Mouse (Mus musculus): ENCODE data around the gene Gm14406. TPM values are rescaled to one million over a fixed set of nuclear protein-coding genes. Genes with fewer than 3 reads are reported as not detected.
"Not testable (repeated sequence)": the region's sequence is repeated elsewhere in the genome, so short reads cannot be mapped to it uniquely, and the experiment has no call there.

Gm14406 gene
- not detected in 2 replicates for polyA plus RNA-seq (2014; fragmentation: Nextera tagmentation; extraction: Ambion mirVana)

DNA sequence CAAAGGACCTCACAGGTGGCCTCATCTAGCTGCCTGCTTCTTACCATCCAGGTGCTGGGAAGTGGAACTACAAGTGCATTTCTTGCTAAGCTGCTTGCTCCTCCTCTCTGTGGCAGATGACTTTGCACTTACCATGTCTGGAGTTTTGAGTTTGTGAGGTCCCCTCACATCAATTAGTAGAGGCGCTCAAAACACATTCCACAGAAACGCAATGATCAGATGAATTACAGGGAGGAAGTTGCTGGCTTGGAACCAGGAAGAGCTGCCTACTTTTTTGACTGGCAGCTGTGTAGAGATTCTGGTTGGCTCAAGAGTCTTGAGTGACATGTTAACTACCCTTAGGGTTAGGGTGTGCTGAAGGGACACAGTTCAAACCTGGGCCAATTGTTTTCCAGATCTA is at the start of gene Gm14406:
Gene Gm14406, minus strand, starts transcription at position 213 of the 400 bp plus-strand sequence.
- 88% methylated on average over 2 of the region's 2 CpGs for WGBS
- not testable (repeated sequence) for H3K4me2 ChIP-seq (ENCODE audit: low read length); H3K27me3 ChIP-seq (replicated peaks; ENCODE audit: control insufficient read depth, insufficient read depth, low read length); H3K4me3 ChIP-seq (ENCODE audit: low read depth, low read length); H3K9me3 ChIP-seq (ENCODE audit: control insufficient read depth, low read length); H3K9ac ChIP-seq (ENCODE audit: low read length); H3K27ac ChIP-seq (ENCODE audit: low read depth); DNase-seq (ENCODE audit: low spot score); ATAC-seq (replicated peaks; ENCODE audit: low FRiP score, low TSS enrichment, low read depth); H3K4me1 ChIP-seq (replicated peaks; ENCODE audit: control insufficient read depth, insufficient read depth, low read length); H3K36me3 ChIP-seq (ENCODE audit: control insufficient read depth, insufficient read depth, low read length)

DNA sequence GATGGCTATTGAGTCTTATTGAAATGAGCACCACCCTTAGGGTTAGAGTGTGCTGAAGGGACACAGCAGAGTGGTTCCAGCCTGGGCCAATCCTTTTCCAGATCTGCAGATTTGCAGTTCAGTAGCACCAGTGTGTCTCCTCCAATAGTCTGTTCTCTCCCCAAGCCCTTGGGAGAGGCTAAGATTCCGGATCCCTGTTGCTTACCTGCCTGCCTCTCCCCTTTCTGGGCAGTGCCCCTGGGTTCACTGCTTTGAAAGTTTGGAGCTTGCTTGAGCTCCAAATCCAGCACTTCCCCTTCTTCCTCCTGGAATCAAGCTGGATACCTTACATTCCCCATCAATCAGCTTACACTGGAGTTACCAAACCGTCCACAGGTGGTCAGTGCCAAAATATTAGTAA is 2.9 kb downstream of the Gm14406 start:
- not testable (repeated sequence) for ATAC-seq (replicated peaks; ENCODE audit: low FRiP score, low TSS enrichment, low read depth); H3K27me3 ChIP-seq (replicated peaks; ENCODE audit: control insufficient read depth, insufficient read depth, low read length)
- 91% methylated on average over 1 of the region's 2 CpGs for WGBS

GRCm38 (mm10) chr2:177559365-177559764 is 18.6 kb downstream of the Gm14406 start:
- H3K4me1 ChIP-seq (replicated peaks; ENCODE audit: control insufficient read depth, insufficient read depth, low read length); DNase-seq (ENCODE audit: low spot score); H3K9ac ChIP-seq (ENCODE audit: low read length); H3K4me2 ChIP-seq (ENCODE audit: low read length); H3K27ac ChIP-seq (ENCODE audit: low read depth); H3K27me3 ChIP-seq (replicated peaks; ENCODE audit: control insufficient read depth, insufficient read depth, low read length); H3K9me3 ChIP-seq (ENCODE audit: control insufficient read depth, low read length); H3K36me3 ChIP-seq (ENCODE audit: control insufficient read depth, insufficient read depth, low read length); H3K4me3 ChIP-seq (ENCODE audit: low read depth, low read length); ATAC-seq (replicated peaks; ENCODE audit: low FRiP score, low TSS enrichment, low read depth): not testable (repeated sequence)
- WGBS: 77% methylated on average over 4 of the region's 4 CpGs

More for the DNA sequence above, 2.9 kb downstream of the Gm14406 start:
- H3K9me3 ChIP-seq (ENCODE audit: control insufficient read depth, low read length); H3K36me3 ChIP-seq (ENCODE audit: control insufficient read depth, insufficient read depth, low read length); H3K27ac ChIP-seq (ENCODE audit: low read depth); DNase-seq (ENCODE audit: low spot score); H3K9ac ChIP-seq (ENCODE audit: low read length); H3K4me1 ChIP-seq (replicated peaks; ENCODE audit: control insufficient read depth, insufficient read depth, low read length); H3K4me2 ChIP-seq (ENCODE audit: low read length); H3K4me3 ChIP-seq (ENCODE audit: low read depth, low read length): not testable (repeated sequence)

DNA sequence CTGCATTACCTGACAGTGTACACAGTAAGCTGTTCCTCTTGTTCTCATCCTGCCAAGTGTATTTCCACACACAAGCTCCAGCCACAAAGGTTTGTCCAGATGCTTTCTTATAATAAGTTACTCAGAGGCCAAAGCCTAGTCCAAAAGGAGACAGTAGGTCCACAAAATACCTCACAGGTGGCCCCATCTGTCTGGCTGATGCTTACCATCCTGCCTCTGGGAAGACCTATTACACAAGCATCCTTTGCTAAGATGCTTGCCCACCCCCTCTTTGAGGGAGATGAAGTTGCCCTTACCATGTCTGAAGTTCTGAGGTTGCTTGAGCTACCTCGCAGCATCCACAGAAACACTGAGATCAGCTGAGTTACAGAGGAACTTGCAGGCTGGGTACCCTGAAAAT is 22.7 kb downstream of the Gm14406 start:
- not testable (repeated sequence) for H3K4me3 ChIP-seq (ENCODE audit: low read depth, low read length); H3K4me1 ChIP-seq (replicated peaks; ENCODE audit: control insufficient read depth, insufficient read depth, low read length); H3K9me3 ChIP-seq (ENCODE audit: control insufficient read depth, low read length); ATAC-seq (replicated peaks; ENCODE audit: low FRiP score, low TSS enrichment, low read depth); DNase-seq (ENCODE audit: low spot score); H3K36me3 ChIP-seq (ENCODE audit: control insufficient read depth, insufficient read depth, low read length); H3K9ac ChIP-seq (ENCODE audit: low read length); H3K27me3 ChIP-seq (replicated peaks; ENCODE audit: control insufficient read depth, insufficient read depth, low read length); H3K27ac ChIP-seq (ENCODE audit: low read depth); H3K4me2 ChIP-seq (ENCODE audit: low read length)
- WGBS: no CpG with 5 or more reads among the region's 1 CpGs

DNA sequence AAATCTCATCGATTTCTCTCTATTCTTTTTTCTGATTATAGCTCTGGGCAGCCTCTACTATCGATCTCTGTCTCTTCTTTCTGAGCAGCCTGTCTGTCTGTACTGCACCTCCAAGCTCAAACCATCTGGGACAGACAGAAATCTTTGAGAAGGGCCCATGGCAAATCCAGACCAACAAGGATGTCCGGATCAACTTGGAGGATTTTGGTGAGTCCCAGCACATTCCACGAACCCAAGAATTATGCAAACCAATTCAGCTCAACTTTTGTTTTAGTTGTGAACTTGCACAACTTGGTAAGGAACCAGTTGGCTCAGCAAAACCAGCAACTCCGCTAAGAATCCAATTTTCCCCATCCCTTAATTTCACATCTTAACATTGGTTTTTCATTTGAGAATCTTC is 40.3 kb downstream of the Gm14406 start:
- WGBS: 83% methylated on average over 5 of the region's 5 CpGs
- H3K9me3 ChIP-seq (ENCODE audit: control insufficient read depth, low read length); H3K9ac ChIP-seq (ENCODE audit: low read length); H3K27me3 ChIP-seq (replicated peaks; ENCODE audit: control insufficient read depth, insufficient read depth, low read length); H3K36me3 ChIP-seq (ENCODE audit: control insufficient read depth, insufficient read depth, low read length); H3K4me3 ChIP-seq (ENCODE audit: low read depth, low read length); H3K27ac ChIP-seq (ENCODE audit: low read depth); DNase-seq (ENCODE audit: low spot score); ATAC-seq (replicated peaks; ENCODE audit: low FRiP score, low TSS enrichment, low read depth); H3K4me1 ChIP-seq (replicated peaks; ENCODE audit: control insufficient read depth, insufficient read depth, low read length); H3K4me2 ChIP-seq (ENCODE audit: low read length): not testable (repeated sequence)

- not testable (repeated sequence) for H3K4me3 ChIP-seq (ENCODE audit: low read depth, low read length); H3K4me2 ChIP-seq (ENCODE audit: low read length); H3K36me3 ChIP-seq (ENCODE audit: control insufficient read depth, insufficient read depth, low read length); H3K27ac ChIP-seq (ENCODE audit: low read depth); DNase-seq (ENCODE audit: low spot score); H3K9me3 ChIP-seq (ENCODE audit: control insufficient read depth, low read length); H3K27me3 ChIP-seq (replicated peaks; ENCODE audit: control insufficient read depth, insufficient read depth, low read length); H3K9ac ChIP-seq (ENCODE audit: low read length); ATAC-seq (replicated peaks; ENCODE audit: low FRiP score, low TSS enrichment, low read depth); H3K4me1 ChIP-seq (replicated peaks; ENCODE audit: control insufficient read depth, insufficient read depth, low read length)
- 73% methylated on average over 2 of the region's 2 CpGs for WGBS
Observed at GRCm38 (mm10) chr2:177537141-177537540, 40.9 kb downstream of the Gm14406 start.

GRCm38 (mm10) chr2:177535876-177536275 is 42.1 kb downstream of the Gm14406 start:
- Histone ChIP-seq H3K4me2 (ENCODE audit: low read length) (no peak overlapping the region), H3K27me3 (replicated peaks; ENCODE audit: control insufficient read depth, insufficient read depth, low read length) (no peaks in the 10 kb centered on the region), H3K9ac (ENCODE audit: low read length) (no peak overlapping the region), H3K9me3 (ENCODE audit: control insufficient read depth, low read length) (no peaks in the 10 kb centered on the region), H3K36me3 (ENCODE audit: control insufficient read depth, insufficient read depth, low read length) (no peaks in the 10 kb centered on the region), H3K27ac (ENCODE audit: low read depth) (no peak overlapping the region), H3K4me3 (ENCODE audit: low read depth, low read length) (no peak overlapping the region), H3K4me1 (replicated peaks; ENCODE audit: control insufficient read depth, insufficient read depth, low read length) (no peaks in the 10 kb centered on the region)
- WGBS: 80% methylated on average over 9 of the region's 9 CpGs
- ATAC-seq (replicated peaks; ENCODE audit: low FRiP score, low TSS enrichment, low read depth) (no peak), DNase-seq (ENCODE audit: low spot score) (no peak)

DNA sequence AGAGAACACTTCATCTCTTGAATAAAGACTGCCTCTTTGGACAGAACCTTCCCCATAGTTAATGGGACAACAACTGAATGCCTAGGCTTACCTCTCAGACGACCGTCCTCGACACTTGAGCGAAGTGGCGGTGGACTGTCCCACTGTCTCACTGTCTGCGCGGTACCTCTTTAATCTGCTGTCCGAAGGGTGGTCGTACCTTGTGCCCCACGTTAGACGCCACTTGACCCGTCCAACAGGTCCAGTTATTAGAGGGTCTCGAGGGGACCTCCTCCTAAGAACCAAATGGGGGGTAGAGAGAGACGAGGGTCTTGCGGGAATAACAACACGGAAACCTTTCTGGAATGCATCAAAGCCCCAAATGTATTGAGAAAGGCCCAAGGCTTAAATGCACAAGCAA is 53.8 kb downstream of the Gm14406 start:
- DNase-seq (ENCODE audit: low spot score); H3K9ac ChIP-seq (ENCODE audit: low read length); H3K36me3 ChIP-seq (ENCODE audit: control insufficient read depth, insufficient read depth, low read length); H3K27me3 ChIP-seq (replicated peaks; ENCODE audit: control insufficient read depth, insufficient read depth, low read length); H3K27ac ChIP-seq (ENCODE audit: low read depth); H3K4me1 ChIP-seq (replicated peaks; ENCODE audit: control insufficient read depth, insufficient read depth, low read length); ATAC-seq (replicated peaks; ENCODE audit: low FRiP score, low TSS enrichment, low read depth); H3K4me2 ChIP-seq (ENCODE audit: low read length); H3K9me3 ChIP-seq (ENCODE audit: control insufficient read depth, low read length); H3K4me3 ChIP-seq (ENCODE audit: low read depth, low read length): not testable (repeated sequence)
- 92% methylated on average over 16 of the region's 16 CpGs for WGBS

DNA sequence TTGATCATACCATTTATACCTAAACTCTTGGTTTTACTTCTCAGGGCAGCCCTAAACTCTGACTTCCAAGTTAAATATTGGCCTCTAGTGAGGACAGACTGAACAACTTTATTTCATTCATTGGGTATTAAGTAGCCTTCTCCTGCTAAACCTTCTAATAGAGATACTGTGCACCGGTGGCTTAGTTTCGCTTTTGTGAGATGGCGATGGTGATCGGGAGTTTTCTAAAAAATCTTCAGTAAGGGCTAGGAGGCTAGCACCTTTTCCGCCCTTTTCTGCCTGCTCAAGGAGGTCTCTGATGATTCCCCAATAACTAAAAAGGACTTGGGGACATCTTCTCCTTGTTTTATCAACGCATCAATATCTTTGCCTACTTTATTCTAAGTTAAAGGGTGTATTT is 54.3 kb downstream of the Gm14406 start:
- H3K36me3 ChIP-seq (ENCODE audit: control insufficient read depth, insufficient read depth, low read length): not testable (repeated sequence)

More for the DNA sequence above, 54.3 kb downstream of the Gm14406 start:
- not testable (repeated sequence) for H3K4me3 ChIP-seq (ENCODE audit: low read depth, low read length); H3K9me3 ChIP-seq (ENCODE audit: control insufficient read depth, low read length); H3K4me1 ChIP-seq (replicated peaks; ENCODE audit: control insufficient read depth, insufficient read depth, low read length); DNase-seq (ENCODE audit: low spot score); H3K27me3 ChIP-seq (replicated peaks; ENCODE audit: control insufficient read depth, insufficient read depth, low read length); H3K4me2 ChIP-seq (ENCODE audit: low read length); H3K27ac ChIP-seq (ENCODE audit: low read depth); H3K9ac ChIP-seq (ENCODE audit: low read length); ATAC-seq (replicated peaks; ENCODE audit: low FRiP score, low TSS enrichment, low read depth)
- 89% methylated on average over 6 of the region's 6 CpGs for WGBS
